Mouse (Mus musculus) megakaryocyte, adult 5-6 weeks (primary cell): ENCODE measurements around the gene Ptn. TPM values are rescaled to one million over a fixed set of nuclear protein-coding genes. Genes with fewer than 3 reads are reported as not detected.

Experiments
- ATAC-seq: 2 replicates; pipeline ENCODE4 v1.8.0; 2016; ENCODE audit warnings: mild to moderate bottlenecking, inconsistent platforms; ENCODE audit not compliant: poor library complexity, severe bottlenecking
- total RNA-seq, 2 experiments: library from RNA; stranded (forward) in 1 of 2; stranded (reverse) in 1 of 2; fragments of 153-499, 151-499 nt in 1 of 2; fragments of 221-1000, 200-1000 nt in 1 of 2; gene quantifications; 2 replicates each; pipeline versions ENCODE4 v1.2.3 to v1.2.4; 2015 to 2017

The Ptn gene
- total RNA-seq, 2 experiments from 2014 or later, result not detected

- ATAC-seq, result no peak
Measured at GRCm38 (mm10) chr6:36816666-36817065, 6.6 kb upstream of the Ptn start.

- ATAC-seq, result no peak
Measured at GRCm38 (mm10) chr6:36815992-36816391, 6.0 kb upstream of the Ptn start.

GRCm38 (mm10) chr6:36812666-36813515, 2.9 kb upstream of the Ptn start:
- ATAC-seq, result no peak

GRCm38 (mm10) chr6:36810448-36810847, 428 bp upstream of the Ptn start:
- no peak for ATAC-seq

GRCm38 (mm10) chr6:36809311-36809726, 701 bp downstream of the Ptn start:
- no peak for ATAC-seq

- ATAC-seq, result no peak
Measured at GRCm38 (mm10) chr6:36808306-36809058, 1.5 kb downstream of the Ptn start.

- ATAC-seq, result no peak
Measured at GRCm38 (mm10) chr6:36806906-36807305, 3.1 kb downstream of the Ptn start.

GRCm38 (mm10) chr6:36800309-36800946, 9.6 kb downstream of the Ptn start:
- no peak for ATAC-seq

- no peak for ATAC-seq
Measured at GRCm38 (mm10) chr6:36797066-36797655, 12.9 kb downstream of the Ptn start.

GRCm38 (mm10) chr6:36794535-36794934, 15.5 kb downstream of the Ptn start:
- ATAC-seq, result no peak

GRCm38 (mm10) chr6:36793775-36794174, 16.2 kb downstream of the Ptn start:
- ATAC-seq, result no peak

- ATAC-seq, result no peak
Measured at GRCm38 (mm10) chr6:36789261-36789660, 20.8 kb downstream of the Ptn start.

- ATAC-seq, result no peak
Measured at GRCm38 (mm10) chr6:36788576-36789191, 21.3 kb downstream of the Ptn start.

GRCm38 (mm10) chr6:36784682-36785208, 25.3 kb downstream of the Ptn start:
- ATAC-seq, result no peak

- ATAC-seq, result no peak
Measured at GRCm38 (mm10) chr6:36782481-36782880, 27.5 kb downstream of the Ptn start.

- ATAC-seq, result no peak
Measured at GRCm38 (mm10) chr6:36777567-36778337, 32.3 kb downstream of the Ptn start.

- no peak for ATAC-seq
Measured at GRCm38 (mm10) chr6:36777039-36777438, 33.0 kb downstream of the Ptn start.

GRCm38 (mm10) chr6:36775647-36776360, 34.2 kb downstream of the Ptn start:
- no peak for ATAC-seq

GRCm38 (mm10) chr6:36772541-36772940, 37.5 kb downstream of the Ptn start:
- no peak for ATAC-seq
